Mouse (Mus musculus): ENCODE data around the gene Mcm2. TPM values are rescaled to one million over a fixed set of nuclear protein-coding genes. Genes with fewer than 3 reads are reported as not detected.

Gene Mcm2
- polyA plus RNA-seq, 1 experiment from 2014 or later = 208 TPM

- 86% methylated on average over 4 of the region's 4 CpGs for WGBS
- Histone ChIP-seq H3K27ac (no peak overlapping the region), H3K9me3 (no peaks in the 10 kb centered on the region), H3K27me3 (no peaks in the 10 kb centered on the region), H3K4me3 (replicated peaks) (no peak overlapping the region), H3K4me1 (replicated peaks) (peaks cover 34% of the 10 kb centered on the region), H3K9ac (replicated peaks) (no peak overlapping the region), H3K36me3 (peaks cover 18% of the 10 kb centered on the region), H3K4me2 (no peak overlapping the region)
- ATAC-seq (ENCODE audit: insufficient number of reproducible peaks, insufficient read depth, low FRiP score, low TSS enrichment, low read depth) = no peak
Observed at GRCm38 (mm10) chr6:88904456-88904974, 5.9 kb upstream of the Mcm2 start.

DNA sequence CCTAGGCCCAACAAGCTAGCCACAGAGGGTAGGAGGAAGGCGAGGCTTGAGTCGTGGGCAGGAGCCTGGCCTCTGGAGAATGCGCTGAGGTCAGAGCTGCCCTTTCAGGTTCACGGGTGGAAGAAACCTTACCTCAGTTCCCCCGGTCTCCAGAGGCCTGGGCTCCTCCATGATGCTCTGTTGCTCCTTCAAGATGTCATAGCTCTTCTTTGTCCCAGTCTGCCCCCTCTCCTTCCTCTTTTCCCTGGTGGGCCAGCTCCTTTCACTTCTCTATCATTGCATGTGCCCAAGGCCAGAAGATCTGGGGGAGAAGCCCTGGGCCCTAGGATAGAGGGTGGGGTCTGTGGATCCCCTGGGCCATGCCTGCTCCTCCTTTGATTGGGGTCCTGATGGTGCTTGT lies 5.1 kb upstream of the Mcm2 start:
- Histone ChIP-seq H3K4me1 (replicated peaks) (peaks cover 34% of the 10 kb centered on the region), H3K27ac (no peak overlapping the region)
- 83% methylated on average over 5 of the region's 5 CpGs for WGBS

GRCm38 (mm10) chr6:88901947-88902820 lies 3.6 kb upstream of the Mcm2 start, which contains the start of gene Tpra1:
Gene Tpra1 (plus strand): TSS chr6:88902251.
- no peaks in the 10 kb centered on the region for H3K27me3 ChIP-seq
- under 1% methylated on average over 66 of the region's 66 CpGs for WGBS
- H3K4me3 ChIP-seq (replicated peaks) = peak within 1 kb of the TSS; percentile 81
- peak within 1 kb of the TSS; percentile 94 for H3K4me2 ChIP-seq
- peaks cover 1% of the 10 kb centered on the region; the same call in 1 of the 2 replicates for H3K36me3 ChIP-seq
- ATAC-seq (ENCODE audit: insufficient number of reproducible peaks, insufficient read depth, low FRiP score, low TSS enrichment, low read depth) = peak; percentile 81
- H3K9ac ChIP-seq (replicated peaks) = peak within 1 kb of the TSS; percentile 86
- peak within 1 kb of the TSS; percentile 94 for H3K27ac ChIP-seq
- H3K9me3 ChIP-seq = no peaks in the 10 kb centered on the region
- peaks cover 39% of the 10 kb centered on the region for H3K4me1 ChIP-seq (replicated peaks)

More for the DNA sequence above, 5.1 kb upstream of the Mcm2 start:
- no peak for ATAC-seq (ENCODE audit: insufficient number of reproducible peaks, insufficient read depth, low FRiP score, low TSS enrichment, low read depth)
- Histone ChIP-seq H3K36me3 (peaks cover 12% of the 10 kb centered on the region; the same call in 1 of the 2 replicates), H3K9ac (replicated peaks) (peak overlapping the region; percentile 86), H3K27me3 (no peaks in the 10 kb centered on the region), H3K9me3 (no peaks in the 10 kb centered on the region), H3K4me2 (peak overlapping the region; percentile 94), H3K4me3 (replicated peaks) (peak overlapping the region; percentile 81)

DNA sequence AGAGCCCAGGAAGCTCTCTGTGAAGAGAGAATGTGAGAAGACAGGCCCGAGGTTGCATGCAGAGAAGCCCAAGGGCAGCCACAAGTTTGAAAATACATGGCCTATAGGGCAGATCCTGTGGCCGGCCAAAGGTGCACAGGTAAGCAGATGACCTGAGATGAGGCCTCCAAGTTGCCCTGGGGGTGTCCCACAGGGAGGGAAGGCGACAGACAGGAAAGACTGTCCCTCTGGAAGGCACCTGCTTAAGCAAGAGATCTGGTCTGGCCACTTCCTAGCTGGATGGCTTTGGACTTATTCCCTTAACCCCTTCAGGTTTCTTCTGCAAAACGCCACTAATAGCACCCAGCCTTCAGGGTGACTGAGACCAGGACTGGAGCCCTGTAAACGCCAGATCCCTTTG lies 2.9 kb upstream of the Mcm2 start:
- H3K4me3 ChIP-seq (replicated peaks) = peak overlapping the region; percentile 81
- no peaks in the 10 kb centered on the region for H3K27me3 ChIP-seq
- H3K27ac ChIP-seq = peak overlapping the region; percentile 94
- H3K9me3 ChIP-seq = no peaks in the 10 kb centered on the region
- peaks cover 39% of the 10 kb centered on the region for H3K4me1 ChIP-seq (replicated peaks)
- H3K4me2 ChIP-seq = peak overlapping the region; percentile 94
- ATAC-seq (ENCODE audit: insufficient number of reproducible peaks, insufficient read depth, low FRiP score, low TSS enrichment, low read depth) = no peak
- peak overlapping the region; percentile 86 for H3K9ac ChIP-seq (replicated peaks)
- WGBS = 8% methylated on average over 5 of the region's 5 CpGs
- H3K36me3 ChIP-seq = peaks cover 9% of the 10 kb centered on the region

- no peak overlapping the region; the same call in 1 of the 2 replicates for H3K9ac ChIP-seq (replicated peaks)
- no peaks in the 10 kb centered on the region for H3K27me3 ChIP-seq
- H3K9me3 ChIP-seq = no peaks in the 10 kb centered on the region
- no peak for ATAC-seq (ENCODE audit: insufficient number of reproducible peaks, insufficient read depth, low FRiP score, low TSS enrichment, low read depth)
- H3K27ac ChIP-seq = no peak overlapping the region
- no peak overlapping the region for H3K4me3 ChIP-seq (replicated peaks)
- 86% methylated on average over 2 of the region's 2 CpGs for WGBS
- peaks cover 27% of the 10 kb centered on the region for H3K36me3 ChIP-seq
- no peak overlapping the region for H3K4me2 ChIP-seq
- H3K4me1 ChIP-seq (replicated peaks) = peaks cover 38% of the 10 kb centered on the region
Observed at GRCm38 (mm10) chr6:88899628-88900027, 1.0 kb upstream of the Mcm2 start.

GRCm38 (mm10) chr6:88899086-88899485 lies 506 bp upstream of the Mcm2 start:
- Histone ChIP-seq H3K4me2 (peak overlapping the region; percentile 74), H3K4me3 (replicated peaks) (no peak overlapping the region), H3K27ac (no peak overlapping the region), H3K27me3 (no peaks in the 10 kb centered on the region), H3K4me1 (replicated peaks) (peaks cover 38% of the 10 kb centered on the region), H3K9me3 (no peaks in the 10 kb centered on the region), H3K9ac (replicated peaks) (no peak overlapping the region; the same call in 1 of the 2 replicates), H3K36me3 (peaks cover 32% of the 10 kb centered on the region)
- no peak for ATAC-seq (ENCODE audit: insufficient number of reproducible peaks, insufficient read depth, low FRiP score, low TSS enrichment, low read depth)
- WGBS = 58% methylated on average over 4 of the region's 4 CpGs

GRCm38 (mm10) chr6:88897246-88897645 lies 1.3 kb downstream of the Mcm2 start:
- Histone ChIP-seq H3K27ac (no peak overlapping the region), H3K9ac (replicated peaks) (peak overlapping the region; percentile 55), H3K4me2 (peak overlapping the region; percentile 74), H3K36me3 (peaks cover 51% of the 10 kb centered on the region), H3K9me3 (no peaks in the 10 kb centered on the region), H3K4me1 (replicated peaks) (peaks cover 26% of the 10 kb centered on the region), H3K4me3 (replicated peaks) (peak overlapping the region; percentile 76), H3K27me3 (no peaks in the 10 kb centered on the region)
- no peak for ATAC-seq (ENCODE audit: insufficient number of reproducible peaks, insufficient read depth, low FRiP score, low TSS enrichment, low read depth)
- WGBS = 63% methylated on average over 7 of the region's 7 CpGs

GRCm38 (mm10) chr6:88895943-88896342 lies 2.6 kb downstream of the Mcm2 start:
- WGBS = 84% methylated on average over 6 of the region's 6 CpGs
- Histone ChIP-seq H3K9me3 (no peaks in the 10 kb centered on the region), H3K9ac (replicated peaks) (no peak overlapping the region), H3K36me3 (peaks cover 64% of the 10 kb centered on the region), H3K4me3 (replicated peaks) (no peak overlapping the region), H3K27ac (no peak overlapping the region), H3K27me3 (no peaks in the 10 kb centered on the region), H3K4me1 (replicated peaks) (peaks cover 18% of the 10 kb centered on the region), H3K4me2 (peak overlapping the region; percentile 74)
- ATAC-seq (ENCODE audit: insufficient number of reproducible peaks, insufficient read depth, low FRiP score, low TSS enrichment, low read depth) = no peak

DNA sequence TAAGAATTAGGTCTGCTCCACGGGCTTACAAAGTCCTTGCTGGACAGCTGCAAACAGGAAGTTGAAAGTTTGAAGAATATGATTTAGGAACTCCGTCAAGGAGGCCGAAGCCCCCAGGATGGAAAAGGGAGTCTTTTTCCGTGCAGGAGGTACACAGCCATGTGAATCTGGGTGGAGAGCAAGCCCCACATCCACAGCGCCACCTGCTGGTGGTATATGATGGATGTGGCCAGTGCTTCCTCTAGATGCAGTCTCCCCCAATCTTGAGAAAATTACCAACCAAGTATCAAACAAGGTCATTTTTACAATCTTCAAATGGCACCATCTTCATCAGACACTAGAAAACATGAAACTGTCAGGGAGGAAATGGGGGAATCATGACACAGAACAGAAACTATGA lies 5.0 kb downstream of the Mcm2 start:
- Histone ChIP-seq H3K4me1 (replicated peaks) (peaks cover 16% of the 10 kb centered on the region), H3K4me2 (no peak overlapping the region), H3K27me3 (no peaks in the 10 kb centered on the region), H3K36me3 (peaks cover 88% of the 10 kb centered on the region), H3K27ac (no peak overlapping the region), H3K9ac (replicated peaks) (no peak overlapping the region), H3K9me3 (no peaks in the 10 kb centered on the region), H3K4me3 (replicated peaks) (no peak overlapping the region)
- 68% methylated on average over 5 of the region's 5 CpGs for WGBS
- ATAC-seq (ENCODE audit: insufficient number of reproducible peaks, insufficient read depth, low FRiP score, low TSS enrichment, low read depth) = no peak

GRCm38 (mm10) chr6:88890832-88891231 lies 7.7 kb downstream of the Mcm2 start:
- Histone ChIP-seq H3K27ac (no peak overlapping the region), H3K36me3 (peaks cover 100% of the 10 kb centered on the region), H3K4me2 (no peak overlapping the region), H3K4me3 (replicated peaks) (no peak overlapping the region), H3K9ac (replicated peaks) (no peak overlapping the region), H3K27me3 (no peaks in the 10 kb centered on the region), H3K9me3 (no peaks in the 10 kb centered on the region), H3K4me1 (replicated peaks) (no peaks in the 10 kb centered on the region)
- WGBS = 87% methylated on average over 7 of the region's 7 CpGs
- ATAC-seq (ENCODE audit: insufficient number of reproducible peaks, insufficient read depth, low FRiP score, low TSS enrichment, low read depth) = no peak

GRCm38 (mm10) chr6:88889410-88890042 lies 9.1 kb downstream of the Mcm2 start:
- no peak for ATAC-seq (ENCODE audit: insufficient number of reproducible peaks, insufficient read depth, low FRiP score, low TSS enrichment, low read depth)
- H3K4me2 ChIP-seq = no peak overlapping the region
- no peak overlapping the region for H3K9ac ChIP-seq (replicated peaks)
- H3K4me3 ChIP-seq (replicated peaks) = no peak overlapping the region
- H3K9me3 ChIP-seq = no peaks in the 10 kb centered on the region
- 92% methylated on average over 13 of the region's 13 CpGs for WGBS
- H3K36me3 ChIP-seq = peaks cover 100% of the 10 kb centered on the region
- no peaks in the 10 kb centered on the region for H3K27me3 ChIP-seq
- no peak overlapping the region for H3K27ac ChIP-seq
- H3K4me1 ChIP-seq (replicated peaks) = no peaks in the 10 kb centered on the region

Data from limb, embryonic 12.5 days (tissue).